Mouse (Mus musculus): ENCODE data around the gene Cpm. TPM values are rescaled to one million over a fixed set of nuclear protein-coding genes. Genes with fewer than 3 reads are reported as not detected.

The Cpm gene
- total and polyA plus RNA-seq, 3 experiments, result 0.04 to 0.31 (median 0.17) TPM

GRCm38 (mm10) chr10:117583155-117584061 is 45.9 kb upstream of the Cpm start:
- dilution Hi-C loops (cut with MboI; ENCODE audit: extremely low pct_ligation_motif_present, extremely low pct_unique_long_range_greater_than_20kb, low sequenced_read_pairs) (no loop called here), in situ Hi-C loops (cut with MboI; ENCODE audit: low pct_ligation_motif_present, low pct_unique_long_range_greater_than_20kb, low sequenced_read_pairs) (no loop called here)
- no peaks in the 10 kb centered on the region for H3K4me1 ChIP-seq (ENCODE audit: control insufficient read depth in 1 of 2, insufficient read depth in 2 of 2)
- no peak overlapping the region for H3K9ac ChIP-seq (ENCODE audit: insufficient read depth, low read depth)
- no peaks in the 10 kb centered on the region for H3K36me3 ChIP-seq (replicated peaks in 1 of 2; ENCODE audit: control insufficient read depth in 1 of 2, insufficient read depth in 1 of 2, low read length in 1 of 2)
- peaks cover 3% of the 10 kb centered on the region for H3K9me3 ChIP-seq (replicated peaks; ENCODE audit: low read length)
- H3K27me3 ChIP-seq (replicated peaks), result no peaks in the 10 kb centered on the region
- DNase-seq (ENCODE audit: extremely low read depth), result no peak
- H3K4me3 ChIP-seq (replicated peaks in 1 of 3; ENCODE audit: low read depth in 2 of 3, low read length in 2 of 3, poor library complexity in 1 of 3), result no peak overlapping the region
- no peak for TF ChIP-seq HCFC1 (IDR thresholded peaks at IDR 0.05; ENCODE audit: low read depth, low read length)
- TF ChIP-seq TCF12 (IDR thresholded peaks at IDR 0.05; ENCODE audit: low read depth, low read length), result no peak
- TF ChIP-seq RCOR1 (conservative IDR thresholded peaks at IDR 0.05; ENCODE audit: low read depth, low read length), result no peak
- no peak for TF ChIP-seq USF1 (IDR thresholded peaks at IDR 0.05; ENCODE audit: low read depth, low read length)
- no peak for TF ChIP-seq BHLHE40 (IDR thresholded peaks at IDR 0.05; ENCODE audit: low read depth, low read length)
- TF ChIP-seq POLR2A (IDR thresholded peaks at IDR 0.05; ENCODE audit: low read depth, low read length), result no peak
- TF ChIP-seq ZKSCAN1 (IDR thresholded peaks at IDR 0.05; ENCODE audit: borderline replicate concordance, low read depth, low read length), result no peak
- no peak for TF ChIP-seq SIN3A (IDR thresholded peaks at IDR 0.05; ENCODE audit: low read length)
- H3K27ac ChIP-seq (ENCODE audit: insufficient read depth, low read depth), result no peak overlapping the region
- H3K79me2 ChIP-seq (replicated peaks; ENCODE audit: control insufficient read depth, extremely low read depth, insufficient read depth, poor library complexity, severe bottlenecking), result no peaks in the 10 kb centered on the region
- H3K4me2 ChIP-seq (ENCODE audit: insufficient read depth, low read depth, poor library complexity, severe bottlenecking), result no peak overlapping the region

- H3K79me2 ChIP-seq (replicated peaks; ENCODE audit: control insufficient read depth, extremely low read depth, insufficient read depth, poor library complexity, severe bottlenecking), result no peaks in the 10 kb centered on the region
- in situ Hi-C loops (cut with MboI; ENCODE audit: low pct_ligation_motif_present, low pct_unique_long_range_greater_than_20kb, low sequenced_read_pairs), result no loop called here
- dilution Hi-C loops (cut with MboI; ENCODE audit: extremely low pct_ligation_motif_present, extremely low pct_unique_long_range_greater_than_20kb, low sequenced_read_pairs), result no loop called here
- no peak for DNase-seq (ENCODE audit: extremely low read depth)
- no peak overlapping the region for H3K4me2 ChIP-seq (ENCODE audit: insufficient read depth, low read depth, poor library complexity, severe bottlenecking)
- H3K27me3 ChIP-seq (replicated peaks), result no peaks in the 10 kb centered on the region
- TF ChIP-seq KAT2A (IDR thresholded peaks at IDR 0.05; ENCODE audit: insufficient replicate concordance, low read length) (no peak), TCF12 (IDR thresholded peaks at IDR 0.05; ENCODE audit: low read depth, low read length) (no peak), PAX5 (IDR thresholded peaks at IDR 0.05; ENCODE audit: low read length) (no peak), IRF4 (IDR thresholded peaks at IDR 0.05; ENCODE audit: low read depth, low read length) (no peak), POLR2AphosphoS2 (IDR thresholded peaks at IDR 0.05; ENCODE audit: low read depth, low read length) (no peak), ZNF384 (IDR thresholded peaks at IDR 0.05; ENCODE audit: low read depth, low read length) (no peak), EP300 (IDR thresholded peaks at IDR 0.05; ENCODE audit: low read length) (no peak), GABPA (IDR thresholded peaks at IDR 0.05; ENCODE audit: insufficient replicate concordance, low read depth, low read length) (no peak), BHLHE40 (IDR thresholded peaks at IDR 0.05; ENCODE audit: low read depth, low read length) (no peak), JUND (conservative IDR thresholded peaks at IDR 0.05; ENCODE audit: low read depth, low read length) (no peak), CHD1 (IDR thresholded peaks at IDR 0.05; ENCODE audit: low read depth, low read length) (no peak), USF1 (IDR thresholded peaks at IDR 0.05; ENCODE audit: low read depth, low read length) (no peak), MAFK (IDR thresholded peaks at IDR 0.05; ENCODE audit: insufficient replicate concordance, low read length) (no peak), ZKSCAN1 (IDR thresholded peaks at IDR 0.05; ENCODE audit: borderline replicate concordance, low read depth, low read length) (no peak), RCOR1 (conservative IDR thresholded peaks at IDR 0.05; ENCODE audit: low read depth, low read length) (no peak), SIN3A (IDR thresholded peaks at IDR 0.05; ENCODE audit: low read length) (no peak), MYC (IDR thresholded peaks at IDR 0.05; ENCODE audit: low read depth, low read length) (no peak), MXI1 (IDR thresholded peaks at IDR 0.05; ENCODE audit: low read depth, low read length) (no peak)
- H3K36me3 ChIP-seq (replicated peaks in 1 of 2; ENCODE audit: control insufficient read depth in 1 of 2, insufficient read depth in 1 of 2, low read length in 1 of 2), result no peaks in the 10 kb centered on the region
- no peak overlapping the region for H3K9ac ChIP-seq (ENCODE audit: insufficient read depth, low read depth)
- peaks cover 3% of the 10 kb centered on the region for H3K9me3 ChIP-seq (replicated peaks; ENCODE audit: low read length)
- no peak overlapping the region for H3K27ac ChIP-seq (ENCODE audit: insufficient read depth, low read depth)
- no peak overlapping the region for H3K4me3 ChIP-seq (replicated peaks in 1 of 3; ENCODE audit: low read depth in 2 of 3, low read length in 2 of 3, poor library complexity in 1 of 3)
- H3K4me1 ChIP-seq (ENCODE audit: control insufficient read depth in 1 of 2, insufficient read depth in 2 of 2), result no peaks in the 10 kb centered on the region
These were observed 45.2 kb upstream of the Cpm start for GRCm38 (mm10) chr10:117584102-117584501.
